Mouse (Mus musculus) liver, embryonic 16.5 days (tissue): Measurements from ENCODE around the gene Aimp2. TPM values are rescaled to one million over a fixed set of nuclear protein-coding genes. Genes with fewer than 3 reads are reported as not detected.

ENCODE experiments used
- ATAC-seq: fragments of 200-750 bp; cut with Nextera tagmentation; 2 replicates; pipeline ENCODE4 v1.8.0; 2017; ENCODE audit warnings: low read depth, mild to moderate bottlenecking, moderate number of reproducible peaks, moderate library complexity
- H3K27ac ChIP-seq: fragments of 300-500 bp; sonication (generic); 2 replicates; pipeline ENCODE4 v1.5.1; 2014; ENCODE audit warnings: mild to moderate bottlenecking, low read length
- H3K27me3 ChIP-seq: fragments of 300-500 bp; sonication (generic); 2 replicates; pipeline ENCODE4 v1.6.1; 2014; ENCODE audit warnings: low read depth, low read length, mixed read lengths; ENCODE audit not compliant: control insufficient read depth, insufficient read depth
- H3K36me3 ChIP-seq: fragments of 300-500 bp; sonication (generic); 2 replicates; pipeline ENCODE4 v1.6.1; 2014; ENCODE audit warnings: mild to moderate bottlenecking; ENCODE audit not compliant: control insufficient read depth, insufficient read depth
- H3K4me1 ChIP-seq: fragments of 300-500 bp; sonication (generic); 2 replicates; pipeline ENCODE4 v1.6.1; 2014; ENCODE audit warnings: low read depth, low read length, mixed read lengths; ENCODE audit not compliant: control insufficient read depth
- H3K4me2 ChIP-seq: fragments of 300-500 bp; sonication (generic); 2 replicates; pipeline ENCODE4 v1.6.1; 2014; ENCODE audit warnings: low read depth, low read length, mixed read lengths
- H3K4me3 ChIP-seq: fragments of 300-500 bp; sonication (generic); 2 replicates; pipeline ENCODE4 v1.5.1; 2014; ENCODE audit warnings: low read depth, mild to moderate bottlenecking, low read length
- H3K9ac ChIP-seq: fragments of 300-500 bp; sonication (generic); 2 replicates; pipeline ENCODE4 v1.6.1; 2014; ENCODE audit warnings: low read depth, low read length
- H3K9me3 ChIP-seq: fragments of 300-500 bp; sonication (generic); replicated peaks from 2 replicates; pipeline ENCODE4 v1.6.1; 2016; ENCODE audit warnings: low read length; ENCODE audit not compliant: control insufficient read depth
- WGBS: fragments of 180-500 bp; shearing (Covaris S2); extraction: QIAGEN DNeasy Blood & Tissue Kit; methylation state at CpG from one replicate; pipeline ENCODE4 v1.1.7; 2014; ENCODE audit not compliant: insufficient replicate concordance; 5-methylcytosine and 5-hydroxymethylcytosine counted together
- polyA plus RNA-seq: library from polyadenylated mRNA; unstranded; fragments of >200 nt; fragmentation: Nextera tagmentation; extraction: Ambion mirVana; gene quantifications from 2 replicates; pipeline ENCODE4 v1.2.1, GENCODE M21; 2015

The Aimp2 gene
- polyA plus RNA-seq = 35.6 and 41.3 TPM in 2 replicates

GRCm38 (mm10) chr5:143909417-143910400 lies at the start of gene Aimp2, which contains the start of gene Pms2:
Aimp2 (minus strand) TSS chr5:143909847.
Pms2 (plus strand) TSS chr5:143909964.
- H3K4me3 ChIP-seq = peak within 1 kb of the TSS; percentile 72
- ATAC-seq = peak; percentile 95
- H3K27ac ChIP-seq = peak within 1 kb of the TSS; percentile 97
- H3K36me3 ChIP-seq = peaks cover 16% of the 10 kb centered on the region
- no peaks in the 10 kb centered on the region for H3K27me3 ChIP-seq
- H3K9ac ChIP-seq = peak within 1 kb of the TSS; percentile 79
- no peaks in the 10 kb centered on the region for H3K9me3 ChIP-seq
- peaks cover 25% of the 10 kb centered on the region for H3K4me1 ChIP-seq
- WGBS = under 1% methylated on average over 70 of the region's 70 CpGs
- H3K4me2 ChIP-seq = peak within 1 kb of the TSS; percentile 90

- Histone ChIP-seq H3K36me3 (no peaks in the 10 kb centered on the region), H3K4me2 (no peak overlapping the region), H3K4me3 (no peak overlapping the region), H3K9me3 (no peaks in the 10 kb centered on the region), H3K27ac (no peak overlapping the region), H3K4me1 (no peaks in the 10 kb centered on the region), H3K27me3 (no peaks in the 10 kb centered on the region), H3K9ac (no peak overlapping the region)
- 75% methylated on average over 6 of the region's 6 CpGs for WGBS
- ATAC-seq = no peak
Observed at GRCm38 (mm10) chr5:143957101-143957500, 47.5 kb upstream of the Aimp2 start.

GRCm38 (mm10) chr5:143950016-143950415 lies 40.4 kb upstream of the Aimp2 start:
- no peaks in the 10 kb centered on the region for H3K4me1 ChIP-seq
- no peak overlapping the region for H3K4me2 ChIP-seq
- no peak overlapping the region for H3K4me3 ChIP-seq
- H3K9me3 ChIP-seq = no peaks in the 10 kb centered on the region
- WGBS = 43% methylated on average over 5 of the region's 5 CpGs
- H3K27me3 ChIP-seq = no peaks in the 10 kb centered on the region
- no peaks in the 10 kb centered on the region for H3K36me3 ChIP-seq
- no peak overlapping the region for H3K9ac ChIP-seq
- ATAC-seq = no peak
- no peak overlapping the region for H3K27ac ChIP-seq

GRCm38 (mm10) chr5:143948361-143948760 lies 38.7 kb upstream of the Aimp2 start:
- Histone ChIP-seq H3K27ac (no peak overlapping the region), H3K9ac (no peak overlapping the region), H3K36me3 (no peaks in the 10 kb centered on the region), H3K27me3 (no peaks in the 10 kb centered on the region), H3K4me3 (no peak overlapping the region), H3K9me3 (no peaks in the 10 kb centered on the region), H3K4me1 (no peaks in the 10 kb centered on the region), H3K4me2 (no peak overlapping the region)
- WGBS = 75% methylated on average over 12 of the region's 12 CpGs
- no peak for ATAC-seq

GRCm38 (mm10) chr5:143943231-143944125 lies 33.8 kb upstream of the Aimp2 start:
- ATAC-seq = no peak
- no peaks in the 10 kb centered on the region for H3K4me1 ChIP-seq
- H3K9me3 ChIP-seq = no peaks in the 10 kb centered on the region
- WGBS = 68% methylated on average over 14 of the region's 14 CpGs
- H3K27ac ChIP-seq = no peak overlapping the region
- no peaks in the 10 kb centered on the region for H3K27me3 ChIP-seq
- H3K4me3 ChIP-seq = no peak overlapping the region
- H3K9ac ChIP-seq = no peak overlapping the region
- no peaks in the 10 kb centered on the region for H3K36me3 ChIP-seq
- H3K4me2 ChIP-seq = no peak overlapping the region

GRCm38 (mm10) chr5:143941588-143941987 lies 31.9 kb upstream of the Aimp2 start:
- Histone ChIP-seq H3K36me3 (no peaks in the 10 kb centered on the region), H3K9me3 (no peaks in the 10 kb centered on the region), H3K27ac (no peak overlapping the region), H3K4me1 (peaks cover 2% of the 10 kb centered on the region; the same call in 1 of the 2 replicates), H3K9ac (no peak overlapping the region), H3K4me2 (no peak overlapping the region), H3K27me3 (no peaks in the 10 kb centered on the region), H3K4me3 (no peak overlapping the region)
- no peak for ATAC-seq
- WGBS = 19% methylated on average over 10 of the region's 10 CpGs

- H3K27me3 ChIP-seq = no peaks in the 10 kb centered on the region
- peaks cover 2% of the 10 kb centered on the region; the same call in 1 of the 2 replicates for H3K4me1 ChIP-seq
- WGBS = 82% methylated on average over 9 of the region's 9 CpGs
- no peaks in the 10 kb centered on the region for H3K9me3 ChIP-seq
- no peak overlapping the region for H3K4me2 ChIP-seq
- H3K4me3 ChIP-seq = no peak overlapping the region
- ATAC-seq = no peak
- H3K27ac ChIP-seq = no peak overlapping the region
- peaks cover 2% of the 10 kb centered on the region; the same call in 1 of the 2 replicates for H3K36me3 ChIP-seq
- no peak overlapping the region for H3K9ac ChIP-seq
Observed at GRCm38 (mm10) chr5:143936156-143936555, 26.5 kb upstream of the Aimp2 start.

- H3K27me3 ChIP-seq = no peaks in the 10 kb centered on the region
- 78% methylated on average over 1 of the region's 1 CpGs for WGBS
Observed at GRCm38 (mm10) chr5:143933875-143934274, 24.2 kb upstream of the Aimp2 start.

More at GRCm38 (mm10) chr5:143933875-143934274, 24.2 kb upstream of the Aimp2 start:
- H3K27ac ChIP-seq = no peak overlapping the region
- H3K4me3 ChIP-seq = no peak overlapping the region
- H3K9me3 ChIP-seq = no peaks in the 10 kb centered on the region
- ATAC-seq = no peak
- peaks cover 18% of the 10 kb centered on the region for H3K36me3 ChIP-seq
- H3K4me2 ChIP-seq = no peak overlapping the region
- H3K4me1 ChIP-seq = peaks cover 2% of the 10 kb centered on the region; the same call in 1 of the 2 replicates
- no peak overlapping the region for H3K9ac ChIP-seq
